Mouse (Mus musculus) liver, adult 2 months (tissue): Measurements from ENCODE around the gene Jade1.

Experiments used
- CTCF ChIP-seq: fragments of 200-500 bp; IDR thresholded peaks from 2 replicates; pipeline ENCODE4 v1.5.1; 2011; ENCODE audit warnings: low read depth, low read length, control low read depth
- POLR2A ChIP-seq: fragments of 200-500 bp; IDR thresholded peaks from 2 replicates; pipeline ENCODE4 v1.6.1; 2011; ENCODE audit warnings: low read length, control low read depth; ENCODE audit not compliant: insufficient read depth; ENCODE audit errors: extremely low read depth

GRCm38 (mm10) chr3:41569943-41570342 is 14.4 kb downstream of the Jade1 start:
- TF ChIP-seq POLR2A (no peak), CTCF (no peak)
